Mouse (Mus musculus) inflammation-experienced regulatory T-cells, adult 6 months (primary cell): ENCODE data around the gene Tmem229b. TPM values are rescaled to one million over a fixed set of nuclear protein-coding genes. Genes with fewer than 3 reads are reported as not detected.
A peak's percentile ranks its signal among the peaks of the same experiment; 100 is the strongest.
"Not testable (repeated sequence)": the region's sequence is repeated elsewhere in the genome, so short reads cannot be mapped to it uniquely, and the experiment has no call there.

Experiments
- ATAC-seq: one replicate; pipeline ENCODE4 v1.8.0; 2017
- polyA plus RNA-seq, 3 experiments: library from polyadenylated mRNA; unstranded; fragments of 100-300 nt; shearing (Covaris generic); gene quantifications; one replicate each; pipeline ENCODE4 v1.2.1; 2017

The Tmem229b gene
- polyA plus RNA-seq, 3 experiments from 2014 or later = 29.6 to 43.9 (median 34.4) TPM

DNA sequence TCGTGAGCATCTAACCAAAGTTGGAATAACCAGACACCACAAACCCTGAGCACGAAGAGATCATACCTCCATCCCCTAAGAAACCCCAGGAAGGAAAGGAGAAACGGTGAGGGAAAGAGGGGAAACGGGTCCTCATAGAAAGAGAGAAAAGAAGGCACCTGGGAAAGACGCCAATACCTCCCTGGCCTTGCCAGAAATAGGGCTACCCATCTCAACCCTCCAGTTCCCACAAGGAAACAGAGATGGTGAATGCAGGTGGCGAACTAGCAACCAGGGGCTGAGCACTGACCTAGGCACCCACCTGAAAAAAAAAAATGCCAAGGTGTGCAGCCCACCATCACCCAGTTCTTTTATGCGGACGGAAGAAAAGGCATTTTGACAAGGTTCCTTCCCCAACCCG lies 1.4 kb downstream of the Tmem229b start:
- ATAC-seq = no peak

DNA sequence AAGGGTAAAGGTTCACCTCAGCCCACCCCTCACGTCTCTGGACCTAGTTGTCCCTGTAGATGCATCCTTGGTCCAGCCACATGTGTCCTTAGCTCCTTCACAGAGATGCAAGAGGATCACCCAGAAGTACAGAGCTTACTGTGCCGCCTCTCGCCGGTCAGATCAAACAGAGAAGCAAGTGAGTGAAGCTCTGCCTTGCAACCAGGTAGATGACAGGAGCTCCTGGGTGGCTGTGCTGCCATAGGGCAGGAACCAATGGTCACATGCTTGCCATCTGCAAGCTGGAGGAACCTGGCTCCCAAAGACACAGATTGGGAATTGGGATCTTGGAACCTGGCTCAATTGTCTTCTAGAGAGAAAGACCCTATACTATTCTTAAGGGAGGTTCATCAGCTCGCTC lies 2.0 kb downstream of the Tmem229b start:
- ATAC-seq = no peak

DNA sequence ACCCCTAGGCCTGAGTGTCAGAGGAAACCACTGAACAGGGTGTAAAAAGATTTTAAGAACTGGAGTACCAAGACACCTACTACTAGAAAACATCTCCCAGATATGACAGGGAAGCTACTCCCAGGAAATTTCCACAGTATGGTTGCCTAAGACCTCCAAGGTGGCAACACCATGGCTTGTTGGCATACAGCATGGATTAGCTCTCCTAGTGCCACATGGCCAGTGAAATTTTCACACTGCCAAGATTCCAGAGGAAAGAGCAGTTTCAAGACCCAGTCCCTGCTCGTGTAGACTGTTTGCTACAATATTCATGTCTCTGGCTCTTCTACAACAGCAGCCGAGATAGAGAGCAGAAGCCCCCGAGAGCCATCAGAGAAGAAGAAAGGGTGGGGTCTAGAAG lies 4.4 kb downstream of the Tmem229b start:
- ATAC-seq = no peak

DNA sequence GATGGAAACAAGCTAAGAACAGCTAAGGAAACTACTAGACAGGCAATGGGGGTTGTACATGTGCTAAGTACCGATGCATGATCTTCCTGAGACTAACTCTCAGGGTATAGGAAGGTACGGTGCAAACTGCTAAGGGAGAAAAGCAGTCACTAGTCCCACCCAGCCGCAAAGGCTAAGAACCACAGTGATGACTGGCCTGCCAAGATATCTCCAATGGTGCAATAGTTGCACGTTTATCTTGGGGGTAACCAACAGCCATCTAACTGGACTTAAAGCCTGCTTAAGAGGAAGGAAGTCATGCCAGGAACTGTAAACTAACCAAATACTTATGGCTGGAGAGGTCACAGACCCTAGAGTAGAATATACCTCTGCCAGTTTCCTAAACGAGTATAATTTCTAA lies 5.0 kb downstream of the Tmem229b start:
- ATAC-seq = no peak

DNA sequence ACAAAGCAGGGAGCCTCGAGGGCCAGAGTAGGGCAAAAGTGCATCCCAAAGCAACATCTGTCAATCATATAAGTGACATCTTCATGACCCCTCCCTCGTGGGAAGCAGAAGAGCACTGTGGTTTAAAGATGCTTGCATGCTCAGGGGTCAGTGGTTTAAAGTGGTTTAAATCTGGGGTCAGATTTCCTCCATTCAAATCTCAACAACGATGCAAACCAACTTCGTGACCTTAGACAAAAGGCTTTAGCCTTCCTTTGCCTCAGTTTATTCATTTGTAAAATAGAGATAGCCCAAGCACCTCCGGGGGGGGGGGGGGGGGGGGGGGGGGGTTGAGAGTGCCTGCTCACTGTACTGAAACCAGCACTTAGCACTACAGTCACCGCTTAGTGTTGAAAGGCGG lies 10.7 kb downstream of the Tmem229b start:
- ATAC-seq = no peak

DNA sequence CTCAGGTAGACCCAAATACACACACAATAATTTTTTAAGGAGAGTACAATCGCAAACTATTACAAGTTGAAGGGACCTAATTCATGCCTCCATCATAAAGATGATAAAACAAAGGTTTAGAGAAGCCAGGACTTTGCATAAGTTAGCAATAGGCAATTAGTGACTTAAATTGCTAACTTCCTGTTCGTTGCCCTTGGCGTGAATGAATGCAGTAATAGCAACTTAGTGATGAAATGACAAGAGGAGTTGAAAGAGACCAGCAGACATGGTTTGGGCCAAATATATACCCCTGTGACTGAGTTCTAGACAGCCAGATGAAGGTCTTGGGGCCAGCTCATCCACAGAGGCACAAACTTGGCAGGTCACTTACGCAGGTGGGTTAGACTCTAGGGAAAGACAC lies 11.2 kb downstream of the Tmem229b start:
- no peak for ATAC-seq

DNA sequence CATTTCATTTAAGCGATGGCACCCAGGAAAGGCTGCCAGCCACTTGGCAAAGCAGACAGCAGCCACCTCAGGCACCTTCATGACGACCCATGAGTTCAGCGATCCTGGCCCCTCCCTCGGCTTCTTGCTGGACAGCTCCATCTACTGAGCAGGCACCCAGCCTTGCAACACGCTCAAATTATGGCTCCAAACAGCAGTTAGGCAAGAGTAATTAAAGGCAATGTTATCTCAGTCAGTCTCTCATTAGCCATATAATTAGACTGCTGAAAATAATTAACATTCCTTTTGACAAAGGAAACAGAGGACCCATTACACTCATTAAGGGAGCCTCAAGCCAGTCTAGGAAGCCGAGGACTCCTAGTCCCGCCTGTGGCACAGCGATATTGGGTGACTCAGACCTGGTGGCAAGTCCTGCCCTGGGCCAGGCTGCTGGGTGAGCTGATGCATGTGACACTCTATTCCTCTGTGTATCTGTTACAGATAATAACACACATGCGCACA lies 19.8 kb downstream of the Tmem229b start:
- no peak for ATAC-seq

DNA sequence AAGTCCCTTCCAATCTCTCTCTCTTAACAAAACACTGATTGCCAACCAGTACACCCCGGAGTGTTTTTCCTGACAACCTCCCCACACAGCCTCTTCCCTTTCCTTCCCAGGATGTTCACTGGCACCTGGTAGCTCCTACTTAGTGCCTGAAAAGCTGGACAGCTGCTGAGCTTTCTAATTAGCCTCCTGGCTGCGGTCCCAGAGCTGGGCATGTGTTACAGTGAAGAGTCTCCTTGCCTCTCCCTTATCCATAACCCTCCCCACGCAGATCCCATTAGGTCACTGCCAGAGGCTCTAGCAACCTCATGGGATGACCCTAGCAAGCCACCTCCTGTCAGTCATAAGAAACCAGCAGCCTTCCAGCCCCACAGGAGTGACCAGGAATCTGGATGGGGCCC lies 23.4 kb downstream of the Tmem229b start:
- ATAC-seq = no peak

DNA sequence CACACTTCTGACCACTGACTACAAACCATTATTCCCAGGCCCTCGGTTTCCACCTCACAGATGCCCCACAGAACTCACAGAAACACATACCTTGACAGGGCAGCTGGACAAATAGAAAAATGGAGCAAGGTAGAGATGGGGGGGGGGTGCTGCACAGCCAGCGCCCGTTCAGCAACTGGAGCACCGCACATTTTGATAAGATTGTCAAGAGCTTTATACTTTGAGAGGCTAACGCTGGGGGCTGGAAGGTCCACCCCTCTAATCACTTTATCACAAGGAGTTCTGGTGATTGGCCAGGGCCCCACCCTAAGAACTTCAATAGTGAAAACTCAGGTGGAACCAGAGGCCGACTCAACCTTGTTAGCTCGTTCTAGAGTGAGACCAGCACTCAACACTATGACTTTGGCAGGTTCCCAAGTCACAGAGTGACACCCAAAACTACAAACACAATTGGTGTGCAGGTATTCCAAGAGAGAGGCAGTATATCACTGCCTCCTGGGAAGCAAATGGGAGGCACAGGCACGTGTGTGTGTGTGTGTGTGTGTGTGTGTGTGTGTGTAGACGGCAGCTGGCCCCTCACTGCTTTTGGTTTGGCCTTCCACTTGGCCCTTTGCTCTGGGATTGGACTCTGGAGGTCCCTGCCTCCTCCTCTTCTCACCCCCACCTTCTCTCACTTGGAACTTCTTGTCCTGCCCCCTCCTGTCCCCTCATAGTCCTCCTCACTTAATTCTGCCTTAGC lies 24.0 kb downstream of the Tmem229b start:
- ATAC-seq = no peak

DNA sequence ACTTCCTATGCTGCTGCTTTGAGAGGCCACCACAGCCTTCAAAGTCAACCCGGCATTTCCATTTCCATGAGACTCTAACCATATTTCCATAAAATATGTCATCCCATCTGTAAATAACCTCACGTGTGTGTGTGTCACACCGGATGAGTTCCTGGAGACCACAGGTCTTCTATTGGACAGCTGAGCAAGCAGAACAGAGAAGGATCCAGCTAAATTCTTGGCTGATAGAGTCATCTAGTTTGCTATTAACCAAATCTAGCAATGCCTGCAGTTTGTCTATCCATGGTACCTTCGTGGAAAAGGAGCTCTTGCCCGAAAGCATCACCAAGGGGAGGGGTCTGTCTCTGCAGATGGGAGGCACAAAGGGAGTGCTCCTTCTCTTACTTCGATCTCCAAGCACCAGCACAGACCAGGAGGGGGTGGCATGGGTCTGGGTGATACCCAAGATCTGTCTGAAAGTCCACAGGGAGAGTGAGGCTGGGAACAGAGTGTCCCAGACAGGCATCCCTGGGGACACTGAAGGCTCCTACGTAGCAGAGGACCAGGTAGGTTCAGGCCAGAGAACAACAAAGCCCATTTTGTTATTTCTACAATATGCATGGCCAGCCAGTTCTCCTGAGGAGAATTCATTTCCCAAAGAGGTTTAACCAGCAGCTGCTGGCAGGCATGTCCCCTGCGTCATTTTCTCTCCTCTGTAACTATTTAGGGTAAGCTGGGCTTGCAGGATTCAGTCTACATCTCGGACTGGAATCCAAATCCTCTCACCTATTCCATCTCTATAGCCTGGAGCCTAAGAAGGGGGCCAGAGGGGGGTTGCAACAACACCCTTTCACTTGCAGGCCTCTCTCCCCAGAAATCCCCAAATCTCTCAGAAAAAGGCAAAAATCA lies 25.2 kb downstream of the Tmem229b start:
- ATAC-seq = no peak

DNA sequence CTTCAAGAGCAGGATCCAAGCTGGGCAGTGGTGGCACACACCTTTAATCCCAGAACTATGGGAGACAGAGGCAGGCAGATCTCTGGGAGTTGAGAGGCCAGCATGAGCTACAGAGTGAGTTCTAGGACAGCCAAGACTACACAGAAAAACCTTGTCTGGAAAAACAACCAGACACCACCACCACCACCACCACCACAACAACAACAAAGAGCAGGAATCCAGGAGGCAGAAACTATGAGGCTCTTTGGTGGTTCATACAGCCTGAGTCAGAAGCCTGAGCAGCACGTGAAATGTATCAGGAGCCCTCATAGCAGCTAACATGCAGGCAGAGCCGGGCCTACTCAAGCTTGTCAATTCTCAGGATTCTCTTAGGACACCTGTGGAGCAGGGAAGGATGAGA lies 26.3 kb downstream of the Tmem229b start:
- ATAC-seq = peak; percentile 3

DNA sequence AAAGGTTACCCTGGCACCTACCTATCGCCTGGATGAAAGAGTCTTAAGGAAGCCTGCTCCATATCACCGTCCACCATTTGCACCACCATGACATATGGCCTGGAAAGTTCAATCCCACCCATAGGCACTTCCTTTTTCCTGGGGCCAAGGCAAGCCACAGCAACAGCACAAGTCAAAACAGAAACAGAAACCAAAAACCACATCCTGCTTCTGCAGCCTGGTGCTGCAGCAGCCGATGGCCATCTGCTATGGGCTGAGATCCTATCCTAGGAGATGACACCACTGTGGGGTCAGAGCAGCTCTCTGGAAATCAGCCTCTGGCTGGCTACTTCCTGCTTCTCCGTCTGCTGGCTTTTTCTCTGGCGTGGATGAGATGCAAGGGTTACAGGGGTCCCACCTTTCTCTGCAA lies 26.7 kb downstream of the Tmem229b start:
- peak; percentile 95 for ATAC-seq

DNA sequence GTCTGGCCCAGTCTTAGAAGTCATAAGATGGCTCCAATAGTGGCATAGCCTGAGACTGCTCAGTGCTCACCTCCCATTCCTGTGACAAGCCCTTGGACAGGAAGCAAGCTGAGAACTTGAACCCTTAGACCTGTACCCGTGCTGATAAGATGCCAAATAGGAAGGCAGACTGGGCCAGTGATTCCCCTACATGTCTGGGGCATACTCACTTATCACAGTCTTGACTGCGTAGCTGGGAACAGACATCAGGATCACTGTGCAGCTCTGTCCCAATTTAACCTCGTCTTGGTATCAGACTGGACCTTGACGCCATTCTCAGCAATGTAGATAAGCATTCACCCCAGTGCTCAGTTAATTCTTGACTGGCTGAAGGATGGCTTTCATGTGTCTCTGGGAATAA lies 29.9 kb downstream of the Tmem229b start:
- ATAC-seq = no peak

DNA sequence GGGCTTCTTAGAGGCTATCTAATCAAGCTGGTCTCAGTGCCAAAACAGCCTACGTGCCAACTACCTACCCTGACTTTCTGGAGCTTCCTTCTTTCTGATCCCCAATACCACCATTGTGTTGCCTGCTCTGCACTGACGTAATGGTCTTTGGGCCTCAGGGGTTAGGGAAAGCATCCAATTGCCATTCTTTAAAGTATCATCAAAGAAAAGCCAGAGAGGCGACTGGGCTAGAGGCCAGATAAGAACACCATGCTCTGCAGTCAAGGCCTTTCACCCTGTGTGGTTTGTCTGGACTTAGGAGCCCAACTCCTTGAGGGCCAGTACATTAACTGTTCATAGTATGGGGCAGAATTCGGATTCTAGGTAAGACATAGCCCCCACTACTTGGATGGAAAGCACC lies 30.3 kb downstream of the Tmem229b start:
- no peak for ATAC-seq

DNA sequence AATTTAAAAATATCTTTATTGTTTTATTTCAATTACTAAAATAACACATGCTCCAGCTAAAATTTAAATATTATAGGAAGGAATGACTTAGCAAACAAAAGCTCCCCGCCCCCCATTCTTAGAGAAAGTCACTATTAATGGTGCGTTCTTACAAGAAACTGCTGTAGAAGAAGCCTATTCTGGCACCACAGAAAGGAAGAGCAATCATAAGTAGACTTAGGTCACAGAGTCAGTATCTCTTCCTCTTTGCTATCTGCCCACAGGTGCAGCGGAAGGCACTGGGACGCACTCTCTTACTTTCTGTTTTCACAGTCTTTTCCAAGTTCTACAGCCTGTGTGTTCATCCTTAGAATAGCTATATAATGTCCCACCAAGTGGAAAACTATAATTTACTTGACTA lies 31.6 kb downstream of the Tmem229b start:
- ATAC-seq = no peak

DNA sequence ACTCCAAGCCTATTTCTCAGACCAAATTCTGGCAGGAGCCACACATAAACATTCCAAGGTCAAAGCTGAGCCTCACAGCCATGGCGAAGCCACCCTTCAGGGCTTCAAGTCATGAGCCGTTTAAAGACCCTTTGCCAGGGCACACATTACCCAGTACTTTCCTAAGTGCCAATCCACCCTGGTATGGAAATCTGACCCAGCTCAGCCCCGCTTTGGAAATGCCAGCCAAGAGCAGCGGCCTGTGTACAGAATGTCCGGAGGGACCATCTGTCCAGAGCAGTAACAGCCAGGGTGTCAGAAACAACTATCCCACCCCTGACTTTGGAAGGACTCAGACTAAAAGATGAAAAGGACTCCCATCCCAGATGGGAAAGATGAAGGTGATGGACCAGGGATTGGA lies 32.7 kb downstream of the Tmem229b start:
- no peak for ATAC-seq

DNA sequence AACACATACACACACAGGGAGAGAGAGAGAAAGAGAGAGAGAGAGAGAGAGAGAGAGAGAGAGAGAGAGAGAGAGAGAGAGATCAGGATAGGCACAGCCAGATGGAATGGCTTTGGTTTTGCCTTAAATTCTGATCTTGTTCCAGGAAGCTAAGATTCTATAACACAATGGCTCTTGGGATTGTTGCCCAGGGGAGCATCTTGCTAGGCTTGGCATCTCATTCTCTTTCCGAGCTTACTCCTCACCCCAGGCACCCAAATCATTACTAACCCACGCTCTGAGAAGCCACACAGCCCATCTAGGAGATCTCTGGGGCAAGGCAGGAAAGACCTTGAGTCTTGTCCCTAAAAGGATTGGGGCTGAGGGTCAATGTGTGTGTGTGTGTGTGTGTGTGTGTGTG lies 33.6 kb downstream of the Tmem229b start:
- no peak for ATAC-seq

DNA sequence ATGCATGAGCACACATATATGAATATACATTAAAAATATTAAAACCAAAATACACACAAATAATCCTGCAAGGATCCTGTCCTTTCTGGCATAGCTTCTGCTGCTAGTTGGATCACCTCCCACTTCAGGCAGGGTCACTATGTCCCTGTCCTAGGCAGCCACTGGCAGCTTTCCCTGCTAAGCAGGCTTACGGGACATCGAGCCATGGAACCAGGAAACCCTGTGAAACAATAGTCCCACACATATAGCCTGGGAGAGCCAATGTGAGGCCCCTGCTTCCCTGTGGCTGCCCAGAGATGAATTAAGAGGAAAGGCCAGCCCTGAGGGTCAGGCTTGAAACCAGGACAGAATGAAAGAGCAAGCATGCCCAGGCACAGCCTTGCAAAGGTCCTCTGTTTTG lies 35.8 kb downstream of the Tmem229b start:
- no peak for ATAC-seq

DNA sequence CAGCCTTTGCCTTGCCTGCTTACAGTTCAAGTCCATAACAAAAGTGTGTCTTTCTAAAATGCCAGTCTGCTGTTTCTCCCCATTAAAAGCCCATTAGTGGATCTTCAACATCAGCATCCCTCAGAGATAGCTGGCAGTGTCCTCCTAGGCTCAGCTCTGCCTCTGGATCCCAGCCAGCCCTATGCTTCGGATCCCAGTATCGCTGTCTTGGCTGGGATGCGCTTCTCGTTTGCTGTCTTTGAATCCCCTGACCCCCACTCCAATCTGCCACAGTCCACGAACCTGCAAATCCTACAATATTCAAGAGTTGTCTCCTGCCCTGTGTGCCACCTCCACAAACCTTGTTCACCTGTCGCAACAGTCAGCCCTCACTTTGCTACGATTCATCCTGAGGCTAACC lies 36.7 kb downstream of the Tmem229b start:
- no peak for ATAC-seq

DNA sequence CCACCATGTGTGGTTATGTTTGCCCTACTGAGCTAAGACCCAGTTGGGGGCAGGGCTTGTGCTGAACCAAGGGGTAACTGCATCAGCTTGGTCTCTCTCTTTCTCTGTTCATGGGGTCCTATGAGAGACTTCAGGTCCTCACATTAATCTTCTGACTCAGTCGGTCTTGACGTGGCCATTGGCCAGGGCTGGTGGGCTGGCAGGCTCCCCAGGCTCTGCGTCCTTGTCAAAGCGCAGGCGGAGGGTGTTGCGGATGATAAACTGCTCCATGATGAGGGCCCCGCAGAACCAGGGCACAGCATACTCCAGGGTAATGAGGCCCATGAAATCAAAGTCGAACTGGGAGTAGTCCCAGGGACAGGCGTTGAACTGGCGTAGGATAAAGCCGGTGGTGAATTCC lies 42.9 kb downstream of the Tmem229b start:
- ATAC-seq = not testable (repeated sequence)

DNA sequence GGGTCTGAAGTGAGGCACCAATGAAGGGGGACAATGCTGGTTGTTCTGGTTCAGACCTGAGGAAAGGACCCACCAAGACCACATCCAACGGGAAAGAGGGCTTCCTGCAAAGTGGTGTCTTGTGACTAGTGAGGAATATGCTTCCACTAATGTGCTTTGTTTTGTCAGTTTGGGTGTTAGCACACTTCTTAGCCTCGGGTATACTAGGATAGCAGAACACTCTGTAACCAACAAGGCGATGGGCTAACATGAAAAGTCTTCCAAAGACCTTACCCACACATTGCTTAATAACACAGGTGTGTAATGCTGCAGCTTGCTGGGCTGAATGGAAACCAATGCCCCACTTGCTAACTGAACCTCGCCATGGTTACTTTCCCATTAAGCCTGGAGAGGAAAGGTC lies 51.0 kb downstream of the Tmem229b start:
- ATAC-seq = no peak

DNA sequence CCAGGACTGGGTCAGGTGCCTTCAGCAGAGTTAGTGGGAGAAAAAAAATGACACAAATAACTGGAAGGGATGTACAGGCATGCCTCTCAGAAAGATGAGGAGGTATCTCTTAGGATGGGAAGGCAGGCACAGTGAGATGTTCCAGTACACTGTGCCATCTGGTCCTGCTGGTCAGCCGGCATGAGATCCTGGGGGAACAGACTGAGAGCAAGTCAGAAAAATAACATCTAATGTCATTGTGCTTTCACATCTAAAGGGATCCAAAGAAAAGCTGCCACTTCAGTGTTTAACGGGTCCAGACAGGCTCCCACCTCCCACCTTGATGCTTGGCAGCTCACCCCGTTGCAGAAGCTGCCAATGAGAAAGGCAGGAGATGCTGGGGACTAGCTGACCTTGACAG lies 54.9 kb downstream of the Tmem229b start:
- no peak for ATAC-seq

DNA sequence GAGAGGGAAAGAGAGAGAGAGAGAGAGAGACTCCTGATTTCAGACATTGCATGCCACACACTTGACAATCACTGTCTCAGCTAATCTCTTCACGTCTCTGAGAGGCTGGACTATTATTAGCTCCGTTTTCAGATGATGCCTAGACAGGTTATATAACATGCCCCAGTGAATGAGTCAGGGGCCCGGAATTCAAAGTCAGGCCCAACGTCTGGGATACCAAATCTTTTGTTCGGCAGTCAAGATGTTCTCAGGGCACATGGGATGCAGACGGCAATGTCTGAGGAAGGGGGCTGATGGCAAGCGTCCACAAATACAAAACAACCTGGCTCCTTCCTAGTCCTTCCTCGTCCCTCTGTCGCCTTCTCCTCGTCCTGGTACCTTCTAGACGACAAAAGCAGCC lies 55.4 kb downstream of the Tmem229b start:
- ATAC-seq = no peak

DNA sequence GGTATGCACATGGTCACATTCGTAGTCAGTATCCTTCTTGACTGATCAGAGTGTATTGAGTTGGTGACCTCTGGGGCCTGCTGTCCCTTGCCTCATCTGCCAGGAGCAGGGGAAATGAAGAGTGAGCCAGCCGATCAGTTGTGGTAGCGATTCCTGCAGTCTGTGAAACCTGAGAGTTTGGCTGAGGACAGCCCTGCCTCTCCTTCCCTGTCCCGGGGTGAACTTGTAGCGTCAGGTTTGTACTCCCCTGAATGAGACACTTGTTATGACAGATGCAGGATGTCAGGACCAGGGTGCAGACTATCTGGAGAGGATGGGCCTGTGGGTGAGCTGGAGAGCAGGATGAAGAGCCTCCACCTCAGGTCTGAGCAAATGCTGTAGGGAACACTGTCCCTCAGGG lies 59.8 kb downstream of the Tmem229b start:
- ATAC-seq = no peak
